Mouse (Mus musculus) kidney, postnatal 0 days (tissue): ENCODE measurements at regions not wholly inside any gene's neighbourhood (a gene's known extent, or its start where the extent isn't known, plus 50 kb on each side); places are given as distances from the start of the nearest gene placed in this dataset.
A peak's percentile ranks its signal among the peaks of the same experiment; 100 is the strongest.
"Not testable (repeated sequence)": the region's sequence is repeated elsewhere in the genome, so short reads cannot be mapped to it uniquely, and the experiment has no call there.

Experiments used
- ATAC-seq: fragments of 200-750 bp; cut with Nextera tagmentation; replicated peaks from 2 replicates; pipeline ENCODE4 v1.8.0; 2017; ENCODE audit warnings: low read depth, moderate number of reproducible peaks, moderate TSS enrichment, moderate library complexity; ENCODE audit not compliant: low FRiP score
- DNase-seq: peaks from one replicate; pipeline ENCODE4 v3.0.0-alpha.2; 2016; ENCODE audit warnings: low spot score
- H3K27ac ChIP-seq: fragments of 300-500 bp; sonication (generic); 2 replicates; pipeline ENCODE4 v1.5.1; 2014; ENCODE audit warnings: mild to moderate bottlenecking
- H3K27me3 ChIP-seq: fragments of 300-500 bp; sonication (generic); 2 replicates; pipeline ENCODE4 v1.6.1; 2014; ENCODE audit warnings: low read length, mixed read lengths; ENCODE audit not compliant: insufficient read depth
- H3K36me3 ChIP-seq: fragments of 300-500 bp; sonication (generic); 2 replicates; pipeline ENCODE4 v1.6.1; 2014; ENCODE audit warnings: low read length, mixed read lengths; ENCODE audit not compliant: insufficient read depth
- H3K4me1 ChIP-seq: fragments of 300-500 bp; sonication (generic); replicated peaks from 2 replicates; pipeline ENCODE4 v1.6.1; 2014; ENCODE audit warnings: antibody characterized with exemption, low read length, mixed read lengths; ENCODE audit not compliant: insufficient read depth
- H3K4me2 ChIP-seq: fragments of 300-500 bp; sonication (generic); 2 replicates; pipeline ENCODE4 v1.6.1; 2014; ENCODE audit warnings: mild to moderate bottlenecking, low read length, moderate library complexity, mixed read lengths
- H3K4me3 ChIP-seq: fragments of 300-500 bp; sonication (generic); replicated peaks from 2 replicates; pipeline ENCODE4 v1.5.1; 2014; ENCODE audit warnings: low read depth, low read length
- H3K9ac ChIP-seq: fragments of 300-500 bp; sonication (generic); 2 replicates; pipeline ENCODE4 v1.6.1; 2014; ENCODE audit warnings: low read depth, low read length
- H3K9me3 ChIP-seq: fragments of 300-500 bp; sonication (generic); replicated peaks from 2 replicates; pipeline ENCODE4 v1.6.1; 2016; ENCODE audit warnings: low read length, inconsistent platforms, mixed read lengths
- CTCF ChIP-seq: IDR thresholded peaks from 2 replicates; pipeline ENCODE4 v1.5.1; 2016; ENCODE audit warnings: antibody characterized with exemption, low read depth, mild to moderate bottlenecking, moderate library complexity
- WGBS: fragments of 180-500 bp; shearing (Covaris S2); extraction: QIAGEN DNeasy Blood & Tissue Kit; methylation state at CpG from one replicate; pipeline ENCODE4 v1.1.7; 2014; 5-methylcytosine and 5-hydroxymethylcytosine counted together

DNA sequence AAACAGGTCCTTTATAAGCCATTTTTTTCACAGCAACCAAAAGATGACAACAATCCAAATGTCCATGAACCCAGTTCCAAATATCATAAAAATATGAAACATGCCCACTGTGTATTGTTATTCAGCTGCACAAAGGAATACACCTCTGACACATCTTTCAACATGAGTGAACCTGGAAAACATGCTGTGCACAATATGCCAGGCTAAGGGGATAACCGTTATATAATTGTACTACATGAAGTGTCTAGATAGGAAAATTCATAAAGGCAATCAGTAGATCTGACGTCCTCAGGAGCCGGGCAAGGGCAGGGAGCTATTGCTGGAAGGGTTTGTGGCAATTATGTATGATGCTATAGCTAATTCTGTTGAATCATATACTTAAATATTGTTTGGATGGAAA lies 379.6 kb downstream of the Fut8 start:
- H3K9me3 ChIP-seq: no peaks in the 10 kb centered on the region
- 90% methylated on average over 3 of the region's 3 CpGs for WGBS

DNA sequence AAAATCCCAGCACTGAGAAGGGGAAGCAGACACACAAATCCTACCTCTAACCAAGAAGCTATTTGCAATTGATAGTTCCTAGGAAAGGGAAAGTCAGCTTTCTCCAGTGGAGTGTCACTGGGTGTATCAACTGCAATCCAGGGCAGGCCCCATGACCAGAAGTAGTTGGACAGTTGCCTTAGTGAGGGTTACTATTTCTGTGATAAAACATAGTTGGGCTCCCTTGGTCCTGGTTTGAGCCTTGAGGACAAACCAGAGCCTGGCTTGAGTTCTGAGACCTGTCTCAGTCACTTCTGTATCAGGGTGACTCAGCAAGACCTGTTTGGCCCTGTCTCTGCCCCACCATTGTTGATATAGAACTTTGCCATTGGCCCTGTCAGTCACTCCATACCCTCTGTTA lies 384.3 kb downstream of the Fut8 start:
- Histone ChIP-seq H3K27ac (no peak overlapping the region), H3K36me3 (no peaks in the 10 kb centered on the region), H3K4me2 (no peak overlapping the region), H3K4me3 (no peak overlapping the region), H3K9me3 (no peaks in the 10 kb centered on the region), H3K27me3 (no peaks in the 10 kb centered on the region), H3K9ac (no peak overlapping the region), H3K4me1 (no peaks in the 10 kb centered on the region)
- ATAC-seq: no peak
- DNase-seq: no peak
- no peak for TF ChIP-seq CTCF

More for the DNA sequence above, 379.6 kb downstream of the Fut8 start:
- DNase-seq (no peak), ATAC-seq (no peak)
- no peak overlapping the region for H3K9ac ChIP-seq
- H3K27ac ChIP-seq: no peak overlapping the region
- no peaks in the 10 kb centered on the region for H3K27me3 ChIP-seq
- no peaks in the 10 kb centered on the region for H3K36me3 ChIP-seq
- H3K4me2 ChIP-seq: no peak overlapping the region
- TF ChIP-seq CTCF: no peak
- no peak overlapping the region for H3K4me3 ChIP-seq
- H3K4me1 ChIP-seq: no peaks in the 10 kb centered on the region

DNA sequence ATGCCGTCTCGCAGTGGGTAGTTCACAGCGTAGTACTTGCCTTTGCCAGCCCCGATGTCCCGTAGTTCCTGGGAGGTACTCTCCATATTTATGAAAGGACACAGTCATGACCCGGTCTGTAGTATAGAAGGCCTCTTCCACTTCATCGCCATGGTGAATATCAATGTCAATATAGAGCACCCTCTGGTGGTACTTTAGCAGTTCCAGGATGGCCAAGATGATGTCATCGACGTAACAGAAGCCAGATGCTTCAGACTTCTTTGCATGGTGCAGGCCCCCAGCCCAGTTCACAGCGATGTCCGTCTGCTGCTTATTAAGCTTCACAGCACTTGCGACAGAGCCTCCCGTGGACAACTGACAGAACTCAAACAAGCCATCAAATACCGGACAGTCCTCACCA lies 386.4 kb downstream of the Fut8 start:
- not testable (repeated sequence) for H3K4me2 ChIP-seq, H3K27ac ChIP-seq, H3K4me1 ChIP-seq, H3K4me3 ChIP-seq, H3K9me3 ChIP-seq, H3K9ac ChIP-seq, DNase-seq, H3K36me3 ChIP-seq, ATAC-seq, H3K27me3 ChIP-seq
- 93% methylated on average over 14 of the region's 14 CpGs for WGBS
- TF ChIP-seq CTCF: peak; percentile 37; the same call in 1 of the 2 replicates

DNA sequence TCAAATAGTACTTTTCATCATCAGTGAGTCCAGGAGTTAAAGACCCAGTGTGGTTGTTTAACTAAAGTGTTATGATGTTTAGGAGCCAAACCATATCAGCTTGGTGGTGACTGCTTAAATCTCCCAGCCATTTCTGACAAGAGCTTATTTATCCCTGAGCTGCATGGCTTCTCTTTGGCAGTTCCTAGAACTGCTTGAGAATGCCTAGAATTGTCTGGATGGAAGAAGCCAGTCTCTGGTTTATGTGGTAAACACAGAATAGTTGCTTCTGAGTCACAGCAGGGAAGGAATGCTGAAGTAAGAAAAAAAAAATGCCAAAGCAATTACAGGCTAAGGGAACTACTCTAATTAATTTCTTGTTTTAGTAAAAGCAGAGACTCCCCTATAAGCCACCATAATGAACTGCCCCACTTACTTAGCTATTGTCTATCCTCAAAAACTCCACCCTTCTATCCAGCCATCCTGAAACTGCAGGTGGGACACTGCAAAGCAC lies 390.5 kb downstream of the Fut8 start:
- Histone ChIP-seq H3K4me1 (no peaks in the 10 kb centered on the region), H3K4me2 (no peak overlapping the region), H3K9ac (no peak overlapping the region), H3K27ac (no peak overlapping the region), H3K4me3 (no peak overlapping the region), H3K9me3 (no peaks in the 10 kb centered on the region), H3K27me3 (no peaks in the 10 kb centered on the region), H3K36me3 (no peaks in the 10 kb centered on the region)
- DNase-seq (peak; percentile 18), ATAC-seq (no peak)
- no peak for TF ChIP-seq CTCF

DNA sequence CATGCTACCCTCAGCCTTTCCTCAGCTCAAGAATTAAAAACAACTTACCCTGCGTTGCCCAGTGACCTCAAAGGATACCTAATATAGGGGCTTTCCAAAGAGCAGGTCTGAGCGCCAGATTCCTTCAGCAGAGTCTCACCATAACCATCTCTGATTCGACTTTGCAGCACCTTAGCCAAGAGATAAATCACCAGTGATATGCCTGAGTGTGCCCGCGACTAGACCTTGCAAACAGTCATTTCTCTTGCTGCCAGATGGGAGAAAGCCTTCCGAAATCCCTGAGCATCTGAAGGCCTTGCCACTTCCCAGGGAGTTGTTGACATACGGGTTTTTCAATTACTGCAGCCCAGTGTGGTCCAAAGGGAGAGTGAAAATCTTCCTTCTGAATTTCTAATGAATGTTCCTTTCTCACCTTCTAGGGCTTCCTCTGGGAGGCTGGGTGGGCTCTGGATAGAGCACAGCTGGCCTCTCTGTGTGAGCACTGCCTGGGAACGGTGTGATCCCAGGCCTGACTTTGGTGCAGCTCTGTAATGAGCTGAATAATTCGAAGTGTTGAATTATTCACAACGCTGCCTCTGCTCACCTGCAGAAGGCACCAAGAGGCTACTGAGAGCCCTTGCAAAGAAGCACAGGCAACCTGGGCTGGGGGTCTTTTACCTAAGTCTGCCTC lies 396.2 kb downstream of the Fut8 start:
- no peaks in the 10 kb centered on the region for H3K4me1 ChIP-seq
- H3K36me3 ChIP-seq: no peaks in the 10 kb centered on the region
- no peak overlapping the region for H3K4me3 ChIP-seq
- no peak for TF ChIP-seq CTCF
- WGBS: 31% methylated on average over 10 of the region's 10 CpGs
- H3K9ac ChIP-seq: no peak overlapping the region
- no peak for ATAC-seq
- peak; percentile 11 for DNase-seq
- no peaks in the 10 kb centered on the region for H3K27me3 ChIP-seq
- H3K27ac ChIP-seq: no peak overlapping the region
- H3K9me3 ChIP-seq: no peaks in the 10 kb centered on the region
- H3K4me2 ChIP-seq: no peak overlapping the region

DNA sequence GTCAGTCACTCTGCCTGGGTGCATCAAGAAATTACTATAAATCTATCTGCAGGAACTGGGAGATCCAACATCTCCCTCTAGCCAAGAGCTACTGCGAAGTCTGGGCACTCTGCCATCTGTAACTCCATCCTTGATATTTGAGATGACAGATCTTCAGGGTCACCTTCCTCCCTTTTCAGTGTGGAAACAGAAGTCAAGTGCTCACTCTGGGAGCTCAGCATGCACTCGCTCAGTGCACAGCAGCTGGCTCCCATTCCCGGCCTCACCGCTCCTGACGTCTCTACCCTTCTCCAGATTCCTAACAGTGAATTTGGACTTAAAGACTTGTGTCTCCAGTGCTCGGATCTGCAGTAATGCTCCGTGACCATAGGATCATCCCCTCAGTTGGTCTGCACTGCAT lies 400.3 kb downstream of the Fut8 start:
- WGBS: 19% methylated on average over 7 of the region's 7 CpGs
- no peak overlapping the region for H3K4me3 ChIP-seq
- H3K27ac ChIP-seq: no peak overlapping the region
- no peak for TF ChIP-seq CTCF
- no peaks in the 10 kb centered on the region for H3K4me1 ChIP-seq
- H3K9me3 ChIP-seq: no peaks in the 10 kb centered on the region
- H3K27me3 ChIP-seq: no peaks in the 10 kb centered on the region
- H3K36me3 ChIP-seq: no peaks in the 10 kb centered on the region
- H3K4me2 ChIP-seq: no peak overlapping the region
- DNase-seq (peak; percentile 94), ATAC-seq (peak; percentile 46; the same call in 1 of the 2 replicates)
- no peak overlapping the region for H3K9ac ChIP-seq

DNA sequence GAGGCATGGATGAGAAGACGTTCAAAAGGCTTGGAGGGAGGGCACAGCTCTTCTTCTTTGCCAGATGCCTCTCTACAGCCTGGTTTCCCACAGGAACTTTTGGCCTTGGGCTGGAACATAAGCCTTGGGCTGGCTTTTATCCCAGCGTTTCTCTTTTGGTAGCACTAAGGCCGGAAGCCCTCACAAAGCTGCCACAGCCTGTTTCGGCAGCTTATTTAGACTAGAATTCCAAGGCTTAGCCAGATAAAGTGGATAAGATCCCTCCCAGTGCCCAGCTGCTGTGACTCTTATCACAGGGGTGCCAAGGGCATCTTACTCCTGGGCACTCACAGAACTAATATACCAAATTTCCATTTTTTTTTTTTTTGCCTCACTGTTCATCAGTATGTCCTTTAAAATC lies 404.4 kb downstream of the Fut8 start:
- no peak overlapping the region for H3K27ac ChIP-seq
- no peak overlapping the region for H3K4me3 ChIP-seq
- no peak overlapping the region for H3K9ac ChIP-seq
- H3K36me3 ChIP-seq: no peaks in the 10 kb centered on the region
- no peaks in the 10 kb centered on the region for H3K27me3 ChIP-seq
- no peak for TF ChIP-seq CTCF
- WGBS: 75% methylated on average over 4 of the region's 4 CpGs
- DNase-seq (no peak), ATAC-seq (no peak)
- H3K4me1 ChIP-seq: no peaks in the 10 kb centered on the region
- H3K4me2 ChIP-seq: no peak overlapping the region
- H3K9me3 ChIP-seq: no peaks in the 10 kb centered on the region
